Mouse (Mus musculus): ENCODE results near the gene Pip5kl1.

DNA sequence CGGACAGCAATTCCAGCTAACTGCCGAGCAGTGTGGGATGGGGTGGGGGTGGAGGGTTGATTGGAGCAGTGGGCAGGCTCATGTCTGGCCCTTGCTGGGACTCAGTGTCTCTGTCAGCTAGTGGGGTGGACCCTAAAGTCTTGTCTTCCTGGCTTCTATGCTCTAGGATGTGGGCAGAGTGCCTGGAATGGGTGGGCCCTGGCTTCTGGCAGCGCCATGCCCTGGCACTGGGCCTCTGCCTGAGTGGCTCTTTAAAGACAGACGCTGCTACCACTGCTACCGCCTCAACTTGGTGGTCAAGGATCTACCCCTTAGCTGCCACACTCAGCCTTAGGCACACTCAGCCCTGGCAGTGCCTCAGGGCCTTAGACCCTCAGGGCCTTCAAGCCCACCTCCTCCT, 54.1 kb downstream of the Pip5kl1 start:
- no peak; the same call in 1 of the 2 replicates for TF ChIP-seq CTCF (IDR thresholded peaks at IDR 0.05; ENCODE audit: low read depth)
- no peak for TF ChIP-seq EP300 (optimal IDR thresholded peaks at IDR 0.05)
